Mouse (Mus musculus) CH12.LX (cell line): Measurements from ENCODE around the gene Pld1. TPM values are rescaled to one million over a fixed set of nuclear protein-coding genes. Genes with fewer than 3 reads are reported as not detected.

Experiments used
- DNase-seq: peaks from one replicate; pipeline ENCODE4 v3.0.0-alpha.2; 2013; ENCODE audit errors: extremely low read depth
- H3K27ac ChIP-seq: 2 replicates; pipeline ENCODE4 v1.5.1; 2012; ENCODE audit warnings: low read depth, mild to moderate bottlenecking, control low read depth, moderate library complexity; ENCODE audit not compliant: insufficient read depth
- H3K27me3 ChIP-seq: replicated peaks from 2 replicates; pipeline ENCODE3; 2012; ENCODE audit warnings: inconsistent platforms
- H3K36me3 ChIP-seq, 2 experiments: replicated peaks in 1 of 2; 2 replicates each; pipeline versions ENCODE3 to v1.6.1; 2012; ENCODE audit warnings: inconsistent platforms in 1 of 2, low read length in 1 of 2, mild to moderate bottlenecking in 1 of 2, mixed read lengths in 1 of 2, moderate library complexity in 1 of 2; ENCODE audit not compliant: control insufficient read depth in 1 of 2, insufficient read depth in 1 of 2
- H3K4me1 ChIP-seq, 2 experiments: 2 replicates each; pipeline ENCODE4 v1.6.1; 2012; ENCODE audit warnings: inconsistent platforms in 1 of 2, moderate library complexity in 1 of 2; ENCODE audit not compliant: insufficient read depth in 2 of 2, control insufficient read depth in 1 of 2
- H3K4me2 ChIP-seq: 2 replicates; pipeline ENCODE4 v1.6.1; 2012; ENCODE audit warnings: low read depth, mild to moderate bottlenecking, control low read depth; ENCODE audit not compliant: poor library complexity, insufficient read depth, severe bottlenecking
- H3K4me3 ChIP-seq, 3 experiments: fragments of 150-350 bp in 1 of 3; sonication (generic) in 1 of 3; replicated peaks in 1 of 3; 2 replicates each; pipeline versions ENCODE3 to v1.5.1; 2011 to 2012; ENCODE audit warnings: low read depth in 2 of 3, low read length in 2 of 3, mild to moderate bottlenecking in 2 of 3, moderate library complexity in 2 of 3, control low read depth in 1 of 3, improper control_type of control experiment in 1 of 3, inconsistent platforms in 1 of 3, mixed read lengths in 1 of 3; ENCODE audit not compliant: poor library complexity in 1 of 3
- H3K79me2 ChIP-seq: replicated peaks from 2 replicates; pipeline ENCODE4 v1.6.1; 2012; ENCODE audit warnings: mild to moderate bottlenecking, moderate library complexity; ENCODE audit not compliant: control insufficient read depth, poor library complexity, insufficient read depth, severe bottlenecking; ENCODE audit errors: extremely low read depth
- H3K9ac ChIP-seq: 2 replicates; pipeline ENCODE4 v1.6.1; 2012; ENCODE audit warnings: low read depth, mild to moderate bottlenecking, control low read depth, moderate library complexity; ENCODE audit not compliant: insufficient read depth
- H3K9me3 ChIP-seq: replicated peaks from 2 replicates; pipeline ENCODE3; 2012; ENCODE audit warnings: low read length, inconsistent platforms, mixed read lengths
- BHLHE40 ChIP-seq: IDR thresholded peaks from 2 replicates; pipeline ENCODE4 v1.6.1; 2011; ENCODE audit warnings: mild to moderate bottlenecking, low read depth, low read length, improper control_type of control experiment
- CHD1 ChIP-seq: IDR thresholded peaks from 2 replicates; pipeline ENCODE4 v1.6.1; 2012; ENCODE audit warnings: low read depth, low read length, improper control_type of control experiment, inconsistent platforms
- CHD2 ChIP-seq: IDR thresholded peaks from 2 replicates; pipeline ENCODE4 v1.6.1; 2011; ENCODE audit warnings: low read length, improper control_type of control experiment
- CTCF ChIP-seq, 2 experiments: IDR thresholded peaks in 1 of 2; conservative IDR thresholded peaks in 1 of 2; 2 replicates each; pipeline ENCODE4 v1.5.1; 2011 to 2012; ENCODE audit warnings: low read depth in 2 of 2, low read length in 2 of 2, improper control_type of control experiment in 1 of 2, inconsistent platforms in 1 of 2, mild to moderate bottlenecking in 1 of 2, moderate library complexity in 1 of 2
- ELF1 ChIP-seq: IDR thresholded peaks from 2 replicates; pipeline ENCODE4 v1.6.1; 2014; ENCODE audit warnings: low read depth, mild to moderate bottlenecking, inconsistent platforms, low read length, improper control_type of control experiment
- HCFC1 ChIP-seq: IDR thresholded peaks from 2 replicates; pipeline ENCODE4 v1.6.1; 2012; ENCODE audit warnings: low read depth, mild to moderate bottlenecking, inconsistent platforms, low read length, improper control_type of control experiment
- IRF4 ChIP-seq: IDR thresholded peaks from 2 replicates; pipeline ENCODE4 v1.6.1; 2014; ENCODE audit warnings: low read depth, mild to moderate bottlenecking, inconsistent platforms, low read length, improper control_type of control experiment
- JUN ChIP-seq: IDR thresholded peaks from 2 replicates; pipeline ENCODE4 v1.6.1; 2011; ENCODE audit warnings: low read depth, mild to moderate bottlenecking, low read length, improper control_type of control experiment, moderate library complexity; ENCODE audit not compliant: insufficient read depth
- JUND ChIP-seq: conservative IDR thresholded peaks from 2 replicates; pipeline ENCODE4 v1.6.1; 2011; ENCODE audit warnings: low read depth, low read length, improper control_type of control experiment
- MAFK ChIP-seq: IDR thresholded peaks from 2 replicates; pipeline ENCODE4 v1.6.1; 2011; ENCODE audit warnings: low read length, improper control_type of control experiment; ENCODE audit not compliant: insufficient replicate concordance
- MAZ ChIP-seq: IDR thresholded peaks from 2 replicates; pipeline ENCODE4 v1.6.1; 2012; ENCODE audit warnings: low read depth, mild to moderate bottlenecking, inconsistent platforms, low read length, improper control_type of control experiment, moderate library complexity
- NELFE ChIP-seq: IDR thresholded peaks from 2 replicates; pipeline ENCODE4 v1.6.1; 2011; ENCODE audit warnings: low read depth, low read length, improper control_type of control experiment
- NRF1 ChIP-seq: IDR thresholded peaks from 2 replicates; pipeline ENCODE4 v1.6.1; 2014; ENCODE audit warnings: low read depth, mild to moderate bottlenecking, inconsistent platforms, low read length, improper control_type of control experiment, moderate library complexity
- PAX5 ChIP-seq: IDR thresholded peaks from 2 replicates; pipeline ENCODE4 v1.6.1; 2012; ENCODE audit warnings: low read length, inconsistent platforms, mixed read lengths
- POLR2AphosphoS2 ChIP-seq: IDR thresholded peaks from 2 replicates; pipeline ENCODE4 v1.6.1; 2011; ENCODE audit warnings: low read depth, low read length, improper control_type of control experiment
- RCOR1 ChIP-seq: conservative IDR thresholded peaks from 2 replicates; pipeline ENCODE4 v1.6.1; 2012; ENCODE audit warnings: low read depth, mild to moderate bottlenecking, inconsistent platforms, low read length, improper control_type of control experiment
- SIN3A ChIP-seq: IDR thresholded peaks from 2 replicates; pipeline ENCODE4 v1.6.1; 2012; ENCODE audit warnings: low read length, improper control_type of control experiment, inconsistent platforms
- UBTF ChIP-seq: IDR thresholded peaks from 2 replicates; pipeline ENCODE4 v1.6.1; 2012; ENCODE audit warnings: low read depth, mild to moderate bottlenecking, inconsistent platforms, low read length, improper control_type of control experiment, moderate library complexity
- USF1 ChIP-seq: IDR thresholded peaks from 2 replicates; pipeline ENCODE4 v1.6.1; 2014; ENCODE audit warnings: low read depth, mild to moderate bottlenecking, inconsistent platforms, low read length, improper control_type of control experiment
- ZMIZ1 ChIP-seq: IDR thresholded peaks from 2 replicates; pipeline ENCODE4 v1.6.1; 2012; ENCODE audit warnings: low read depth, mild to moderate bottlenecking, inconsistent platforms, low read length, improper control_type of control experiment
- ZNF384 ChIP-seq: IDR thresholded peaks from 2 replicates; pipeline ENCODE4 v1.6.1; 2012; ENCODE audit warnings: low read depth, low read length, improper control_type of control experiment, inconsistent platforms
- dilution Hi-C: fragments of 300-500 bp; cut with MboI; formaldehyde crosslinking; loops from 2 replicates; pipeline ENCODE4 v1.14.3; 2020; ENCODE audit warnings: low sequenced_read_pairs; ENCODE audit not compliant: extremely low pct_unique_long_range_greater_than_20kb, extremely low pct_ligation_motif_present
- in situ Hi-C: fragments of 300-500 bp; cut with MboI; formaldehyde crosslinking; loops from 3 replicates; pipeline ENCODE4 v1.14.3; 2019; ENCODE audit warnings: low sequenced_read_pairs, low pct_ligation_motif_present, low pct_unique_long_range_greater_than_20kb, mixed read lengths
- polyA plus RNA-seq: library from polyadenylated mRNA; unstranded; fragments of >175 nt; gene quantifications from 2 replicates; pipeline ENCODE4 v1.2.1, GENCODE M21; 2012; ENCODE audit warnings: low read depth; ENCODE audit not compliant: insufficient read length
- total RNA-seq, 2 experiments: library from RNA; depleted of rRNA; stranded (reverse); fragments of 300-350 nt in 1 of 2; fragments of >200 nt in 1 of 2; gene quantifications; 2 replicates each; pipeline ENCODE4 v1.2.3; 2012 to 2014

Gene Pld1
- total RNA-seq (2012; rRNA removed) (0.21 TPM in 1 of 2 replicates, not detected in the other), total RNA-seq (2014; rRNA removed) (not detected in 2 replicates), polyA plus RNA-seq (not detected in 2 replicates)

DNA sequence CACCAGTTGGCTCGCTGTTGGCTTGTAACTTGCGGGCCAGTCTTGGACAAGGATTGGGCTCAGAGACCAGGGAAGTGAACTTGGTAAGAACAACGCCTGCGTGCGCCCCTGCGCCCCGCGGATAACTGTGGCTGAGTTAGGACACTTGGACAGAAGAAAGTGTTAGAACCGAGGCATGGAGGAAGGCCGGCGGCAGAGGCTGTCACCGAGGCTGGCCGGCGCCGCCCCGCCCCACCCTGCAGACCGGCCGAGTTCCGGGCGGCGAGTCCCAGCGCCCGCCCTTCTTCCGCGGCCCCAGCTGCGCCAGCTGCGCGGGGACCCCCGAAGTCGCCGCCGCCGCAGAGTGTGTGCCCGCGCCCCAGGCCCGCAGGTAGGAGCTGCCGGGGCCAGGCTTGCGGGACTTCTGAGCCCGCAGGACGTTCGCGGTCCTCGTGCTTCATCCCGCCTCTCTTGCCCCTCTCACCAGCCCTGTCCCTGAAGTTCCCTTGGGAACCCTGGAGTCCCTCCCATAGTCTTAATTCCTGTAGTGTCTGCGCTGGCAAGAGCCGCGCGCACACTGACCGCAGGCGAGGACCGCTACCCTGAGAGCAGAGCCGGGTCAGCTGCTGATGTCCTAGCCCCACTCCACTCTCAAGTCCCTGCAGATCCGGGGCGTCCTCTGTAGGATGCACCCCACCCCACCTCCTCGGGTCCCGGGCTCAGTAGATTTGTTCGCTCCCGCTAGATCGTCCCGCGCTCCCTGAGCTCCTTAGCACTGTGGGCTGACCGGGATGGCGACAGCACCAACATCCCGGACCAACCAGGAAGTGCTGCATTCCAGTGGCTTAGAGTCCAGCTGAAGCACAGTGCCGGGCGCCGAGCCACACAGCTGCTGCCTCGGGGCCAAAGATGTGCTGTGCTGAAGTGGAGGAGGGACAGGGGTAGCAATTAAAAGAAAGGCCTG is at the start of gene Pld1:
Pld1 (plus strand) TSS at position 315 of the 943 bp plus-strand sequence.
- Histone ChIP-seq H3K4me2 (no peak within 1 kb of the TSS), H3K4me3 (no peak within 1 kb of the TSS), H3K36me3 (no peaks in the 10 kb centered on the region), H3K27me3 (no peaks in the 10 kb centered on the region), H3K79me2 (no peaks in the 10 kb centered on the region), H3K9me3 (peaks cover 70% of the 10 kb centered on the region), H3K4me1 (no peaks in the 10 kb centered on the region), H3K27ac (no peak within 1 kb of the TSS), H3K9ac (no peak within 1 kb of the TSS)
- in situ Hi-C loops (no loop called here), dilution Hi-C loops (no loop called here)
- TF ChIP-seq POLR2AphosphoS2 (no peak), MAFK (no peak), JUND (no peak), RCOR1 (no peak), ELF1 (no peak), NRF1 (no peak)
- no peak for DNase-seq

DNA sequence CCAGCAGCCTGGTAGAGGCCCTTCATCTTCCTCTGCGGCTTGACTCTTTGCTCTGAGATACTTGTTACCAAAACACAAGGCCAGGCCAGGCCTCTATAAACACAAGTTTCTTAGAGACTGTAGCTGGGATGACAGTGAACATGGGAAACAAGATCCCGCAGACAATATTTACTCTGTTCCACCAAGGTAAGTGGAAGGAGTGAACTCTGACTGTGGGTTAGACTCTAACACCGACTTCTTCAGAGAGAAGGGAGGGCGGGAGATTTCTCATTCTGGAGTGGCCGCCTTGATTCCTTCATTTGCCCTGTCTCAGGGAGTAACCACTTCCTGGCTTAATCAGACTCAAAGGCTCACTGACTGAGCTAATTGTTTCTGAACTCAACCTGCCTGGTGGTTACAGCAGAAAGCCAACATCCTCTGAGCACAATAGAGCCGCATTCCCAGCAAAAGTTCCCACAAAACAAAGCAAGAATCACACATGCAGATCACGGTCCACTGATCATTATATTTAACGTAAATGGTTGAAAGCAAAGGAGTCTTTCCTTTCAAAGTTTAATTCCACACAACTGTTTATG is 42.1 kb upstream of the Pld1 start, which contains the start of gene Tmem212:
Tmem212 (minus strand) TSS at position 51 of the 575 bp plus-strand sequence.
- Histone ChIP-seq H3K36me3 (no peaks in the 10 kb centered on the region), H3K4me2 (no peak within 1 kb of the TSS), H3K4me3 (no peak within 1 kb of the TSS), H3K9ac (no peak within 1 kb of the TSS), H3K27ac (no peak within 1 kb of the TSS), H3K79me2 (no peaks in the 10 kb centered on the region), H3K27me3 (no peaks in the 10 kb centered on the region), H3K4me1 (no peaks in the 10 kb centered on the region), H3K9me3 (peaks cover 80% of the 10 kb centered on the region)
- TF ChIP-seq HCFC1 (no peak), SIN3A (no peak), CHD1 (no peak), ZMIZ1 (no peak), POLR2AphosphoS2 (no peak), UBTF (no peak), CTCF (conservative IDR thresholded peaks at IDR 0.05 in 1 of 2, IDR thresholded peaks at IDR 0.05 in 1 of 2; ENCODE audit: low read depth in 2 of 2, low read length in 2 of 2) (no peak), CHD2 (no peak), BHLHE40 (no peak), MAZ (no peak), IRF4 (no peak), NELFE (no peak), ZNF384 (no peak), PAX5 (no peak), JUND (no peak), USF1 (no peak), JUN (no peak)
- in situ Hi-C loops, result no loop called here
- dilution Hi-C loops, result no loop called here
- DNase-seq, result no peak
